Mouse (Mus musculus): ENCODE measurements around the gene Schip1. TPM values are rescaled to one million over a fixed set of nuclear protein-coding genes. Genes with fewer than 3 reads are reported as not detected.

Gene Schip1
- polyA plus RNA-seq, 2 experiments: 12.1 to 18.9 TPM

GRCm38 (mm10) chr3:68045475-68046416 is 18.9 kb upstream of the Schip1 start:
- H3K4me3 ChIP-seq (replicated peaks; ENCODE audit: low read length): no peak overlapping the region
- H3K9me3 ChIP-seq (ENCODE audit: control insufficient read depth, low read length): no peaks in the 10 kb centered on the region
- no peak for TF ChIP-seq POLR2A (IDR thresholded peaks at IDR 0.05; ENCODE audit: borderline replicate concordance, extremely low read depth, insufficient read depth, insufficient read length)
- DNase-seq (ENCODE audit: low spot score) (peak; percentile 92), ATAC-seq (ENCODE audit: low FRiP score, low read depth) (no peak)
- H3K9ac ChIP-seq (ENCODE audit: low read depth, low read length, severe bottlenecking): no peak overlapping the region
- no peaks in the 10 kb centered on the region for H3K36me3 ChIP-seq (ENCODE audit: control insufficient read depth, insufficient read depth, low read length)
- no peaks in the 10 kb centered on the region for H3K27me3 ChIP-seq (ENCODE audit: control insufficient read depth, insufficient read depth, low read length)
- no peaks in the 10 kb centered on the region for H3K4me1 ChIP-seq (ENCODE audit: control insufficient read depth, insufficient read depth, low read length)
- no peak overlapping the region for H3K27ac ChIP-seq (replicated peaks; ENCODE audit: low read depth, low read length)
- H3K4me2 ChIP-seq (replicated peaks; ENCODE audit: low read depth, low read length, severe bottlenecking): no peak overlapping the region
- 51% methylated on average over 9 of the region's 9 CpGs for WGBS

- no peaks in the 10 kb centered on the region for H3K9me3 ChIP-seq (ENCODE audit: control insufficient read depth, low read length)
- DNase-seq (ENCODE audit: low spot score) (peak; percentile 21), ATAC-seq (ENCODE audit: low FRiP score, low read depth) (no peak)
- H3K9ac ChIP-seq (ENCODE audit: low read depth, low read length, severe bottlenecking): no peak overlapping the region
- no peak overlapping the region for H3K27ac ChIP-seq (replicated peaks; ENCODE audit: low read depth, low read length)
- H3K4me1 ChIP-seq (ENCODE audit: control insufficient read depth, insufficient read depth, low read length): no peaks in the 10 kb centered on the region
- H3K4me2 ChIP-seq (replicated peaks; ENCODE audit: low read depth, low read length, severe bottlenecking): no peak overlapping the region
- 0 out of 2 replicates have a peak, but pooled peaks cover 5% of the 10 kb centered on the region for H3K27me3 ChIP-seq (ENCODE audit: control insufficient read depth, insufficient read depth, low read length)
- no peak for TF ChIP-seq POLR2A (IDR thresholded peaks at IDR 0.05; ENCODE audit: borderline replicate concordance, extremely low read depth, insufficient read depth, insufficient read length)
- no peaks in the 10 kb centered on the region for H3K36me3 ChIP-seq (ENCODE audit: control insufficient read depth, insufficient read depth, low read length)
- 48% methylated on average over 2 of the region's 2 CpGs for WGBS
- H3K4me3 ChIP-seq (replicated peaks; ENCODE audit: low read length): no peak overlapping the region
These were observed 11.1 kb upstream of the Schip1 start for GRCm38 (mm10) chr3:68053538-68053937.

GRCm38 (mm10) chr3:68055071-68055470 is 9.5 kb upstream of the Schip1 start:
- Histone ChIP-seq H3K9me3 (ENCODE audit: control insufficient read depth, low read length) (no peaks in the 10 kb centered on the region), H3K27me3 (ENCODE audit: control insufficient read depth, insufficient read depth, low read length) (0 out of 2 replicates have a peak, but pooled peaks cover 5% of the 10 kb centered on the region), H3K27ac (replicated peaks; ENCODE audit: low read depth, low read length) (no peak overlapping the region), H3K36me3 (ENCODE audit: control insufficient read depth, insufficient read depth, low read length) (no peaks in the 10 kb centered on the region), H3K4me2 (replicated peaks; ENCODE audit: low read depth, low read length, severe bottlenecking) (no peak overlapping the region), H3K4me3 (replicated peaks; ENCODE audit: low read length) (no peak overlapping the region), H3K9ac (ENCODE audit: low read depth, low read length, severe bottlenecking) (no peak overlapping the region), H3K4me1 (ENCODE audit: control insufficient read depth, insufficient read depth, low read length) (no peaks in the 10 kb centered on the region)
- WGBS: 49% methylated on average over 13 of the region's 13 CpGs
- TF ChIP-seq POLR2A (IDR thresholded peaks at IDR 0.05; ENCODE audit: borderline replicate concordance, extremely low read depth, insufficient read depth, insufficient read length): no peak
- DNase-seq (ENCODE audit: low spot score) (no peak), ATAC-seq (ENCODE audit: low FRiP score, low read depth) (no peak)

GRCm38 (mm10) chr3:68056373-68057275 is 8.0 kb upstream of the Schip1 start:
- Histone ChIP-seq H3K9ac (ENCODE audit: low read depth, low read length, severe bottlenecking) (no peak overlapping the region), H3K27ac (replicated peaks; ENCODE audit: low read depth, low read length) (no peak overlapping the region), H3K4me2 (replicated peaks; ENCODE audit: low read depth, low read length, severe bottlenecking) (peak overlapping the region; percentile 33; the same call in 1 of the 2 replicates), H3K36me3 (ENCODE audit: control insufficient read depth, insufficient read depth, low read length) (no peaks in the 10 kb centered on the region), H3K27me3 (ENCODE audit: control insufficient read depth, insufficient read depth, low read length) (0 out of 2 replicates have a peak, but pooled peaks cover 5% of the 10 kb centered on the region), H3K9me3 (ENCODE audit: control insufficient read depth, low read length) (no peaks in the 10 kb centered on the region), H3K4me1 (ENCODE audit: control insufficient read depth, insufficient read depth, low read length) (no peaks in the 10 kb centered on the region), H3K4me3 (replicated peaks; ENCODE audit: low read length) (peak overlapping the region; percentile 18)
- peak; percentile 85 for DNase-seq (ENCODE audit: low spot score)
- ATAC-seq (ENCODE audit: low FRiP score, low read depth): no peak
- no peak for TF ChIP-seq POLR2A (IDR thresholded peaks at IDR 0.05; ENCODE audit: borderline replicate concordance, extremely low read depth, insufficient read depth, insufficient read length)
- 53% methylated on average over 23 of the region's 23 CpGs for WGBS
